Mouse (Mus musculus) thymus, adult 2 months (tissue): ENCODE results near the gene Ngdn.

ENCODE experiments used
- CTCF ChIP-seq: fragments of 200-500 bp; IDR thresholded peaks from 2 replicates; pipeline ENCODE4 v1.5.1; 2012; ENCODE audit warnings: mild to moderate bottlenecking, control low read depth, low read length, moderate library complexity, borderline replicate concordance; ENCODE audit not compliant: control insufficient read depth, poor library complexity, insufficient read depth; ENCODE audit errors: extremely low read depth
- POLR2A ChIP-seq: fragments of 200-500 bp; IDR thresholded peaks from 2 replicates; pipeline ENCODE4 v1.6.1; 2012; ENCODE audit warnings: mild to moderate bottlenecking, low read length, control low read depth, moderate library complexity; ENCODE audit not compliant: control insufficient read depth, poor library complexity, insufficient read depth; ENCODE audit errors: extremely low read depth

DNA sequence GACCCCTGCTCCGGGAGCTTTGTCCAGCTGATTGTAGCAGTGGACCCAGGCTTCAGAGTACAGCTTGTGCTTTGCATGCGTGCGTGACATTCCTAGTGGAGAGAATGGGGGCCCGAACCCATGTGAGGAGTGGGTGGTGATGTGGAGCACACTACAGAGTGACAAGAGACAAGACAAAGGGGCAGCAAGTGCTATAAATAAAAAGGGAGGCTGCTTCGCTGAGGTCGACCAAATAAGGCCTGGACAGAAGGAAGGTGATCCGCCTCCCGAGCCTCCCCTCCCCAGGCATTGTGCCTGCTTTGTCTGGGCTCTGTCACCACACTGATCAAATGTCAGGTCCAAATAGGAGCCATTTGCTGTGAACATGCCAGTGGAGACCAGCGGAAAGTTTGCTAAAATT is 18.5 kb upstream of the Ngdn start:
- TF ChIP-seq CTCF (no peak), POLR2A (no peak)
